In genomic region chr13:109684985-109685295, GRCm38 (mm10) we compare ENCODE assay signal across 9 mouse cellular contexts.
DNase-seq lines count a peak whose midpoint lies in the region; ATAC-seq lines count a peak whose summit lies in the region.
"Had no signal": no experiment of that assay in that cellular context is flagged by ENCODE, and none has a peak within 500 bp of the region (broad histone marks: within the 10 kb centered on the region; RNA-seq: fewer than 3 reads in every experiment).

No protein-coding gene starts in this region.

- H3K27me3 ChIP-seq in heart, embryonic 13.5 days (replicated peaks) = no peaks in the 10 kb centered on the region
- H3K27me3 ChIP-seq in hindbrain, embryonic 12.5 days = no peaks in the 10 kb centered on the region
- H3K27me3 ChIP-seq in midbrain, embryonic 11.5 days (ENCODE audit: control insufficient read depth, insufficient read depth, low read length) = no peaks in the 10 kb centered on the region
- H3K27me3 ChIP-seq: CH12.LX had no signal

- peak overlapping the region; percentile 92 for H3K4me2 ChIP-seq in heart, embryonic 13.5 days
- H3K4me2 ChIP-seq in hindbrain, embryonic 12.5 days (replicated peaks) = peak overlapping the region; percentile 64
- H3K4me2 ChIP-seq in midbrain, embryonic 11.5 days = peak overlapping the region; percentile 73

- H3K4me1 ChIP-seq in heart, embryonic 13.5 days = peaks cover 43% of the 10 kb centered on the region
- peaks cover 21% of the 10 kb centered on the region for H3K4me1 ChIP-seq in hindbrain, embryonic 12.5 days
- peaks cover 8% of the 10 kb centered on the region; the same call in 1 of the 2 replicates for H3K4me1 ChIP-seq in midbrain, embryonic 11.5 days (ENCODE audit: control insufficient read depth, insufficient read depth, low read length)

- no peaks in the 10 kb centered on the region for H3K9me3 ChIP-seq in heart, embryonic 13.5 days
- H3K9me3 ChIP-seq in hindbrain, embryonic 12.5 days (replicated peaks) = no peaks in the 10 kb centered on the region
- no peaks in the 10 kb centered on the region for H3K9me3 ChIP-seq in midbrain, embryonic 11.5 days (ENCODE audit: control insufficient read depth, low read length)

- DNase-seq in heart, adult 8-10 months (ENCODE audit: low spot score) = no peak
- DNase-seq in MN1 (ENCODE audit: low spot score) = peak; percentile 16
- peak; percentile 85 for DNase-seq in midbrain, embryonic 11.5 days (ENCODE audit: low spot score, missing footprints)
- DNase-seq in thymus, postnatal 14 days = no peak
- no peak for DNase-seq in adrenal gland, adult 8-10 months
- no peak for DNase-seq in ovary, postnatal 10 days (ENCODE audit: low spot score)

- H3K36me3 ChIP-seq in heart, embryonic 13.5 days = no peaks in the 10 kb centered on the region; the same call in 1 of the 2 replicates
- no peaks in the 10 kb centered on the region for H3K36me3 ChIP-seq in hindbrain, embryonic 12.5 days
- no peaks in the 10 kb centered on the region for H3K36me3 ChIP-seq in midbrain, embryonic 11.5 days (ENCODE audit: control insufficient read depth, insufficient read depth, low read length)

- WGBS in heart, embryonic 13.5 days = 22% methylated on average over 3 of the region's 3 CpGs
- WGBS in hindbrain, embryonic 12.5 days = 13% methylated on average over 3 of the region's 3 CpGs
- 19% methylated on average over 3 of the region's 3 CpGs for WGBS in midbrain, embryonic 11.5 days

- H3K27ac ChIP-seq in heart, embryonic 13.5 days (replicated peaks) = peak overlapping the region; percentile 97
- no peak overlapping the region for H3K27ac ChIP-seq in hindbrain, embryonic 12.5 days
- H3K27ac ChIP-seq in midbrain, embryonic 11.5 days (ENCODE audit: low read depth, low read length) = no peak overlapping the region

- H3K9ac ChIP-seq in heart, embryonic 13.5 days = peak overlapping the region; percentile 91
- H3K9ac ChIP-seq in hindbrain, embryonic 12.5 days = no peak overlapping the region
- H3K9ac ChIP-seq in midbrain, embryonic 11.5 days (ENCODE audit: low read length) = no peak overlapping the region

- peak overlapping the region; percentile 73 for H3K4me3 ChIP-seq in heart, embryonic 13.5 days
- peak overlapping the region; percentile 41; the same call in 1 of the 2 replicates for H3K4me3 ChIP-seq in hindbrain, embryonic 12.5 days
- H3K4me3 ChIP-seq in midbrain, embryonic 11.5 days (ENCODE audit: low read depth, low read length) = no peak overlapping the region

- no peak for ATAC-seq in heart, embryonic 13.5 days (ENCODE audit: extremely low read depth, insufficient number of reproducible peaks, low FRiP score, low TSS enrichment)
- no peak for ATAC-seq in hindbrain, embryonic 12.5 days (ENCODE audit: low FRiP score)
- no peak for ATAC-seq in midbrain, embryonic 11.5 days (ENCODE audit: low FRiP score)

Comparison
In these comparisons a context has a peak if more than half of its experiments do, and no peak if none do; other contexts are left out.
1. DNase-seq: peak in MN1 (single experiment) and midbrain, embryonic 11.5 days (single experiment); none in heart, adult 8-10 months (single experiment), thymus, postnatal 14 days (single experiment), adrenal gland, adult 8-10 months (single experiment) and ovary, postnatal 10 days (single experiment).
2. Peak in every context shown above with its lines, with median percentiles within 50 percentile points of each other: H3K4me2 ChIP-seq.